Mouse (Mus musculus): Measurements from ENCODE around the gene Cnksr2. TPM values are rescaled to one million over a fixed set of nuclear protein-coding genes. Genes with fewer than 3 reads are reported as not detected.
A peak's percentile ranks its signal among the peaks of the same experiment; 100 is the strongest.

Gene Cnksr2
- 0.52 and 0.74 TPM in 2 replicates for polyA plus RNA-seq (2012; rRNA removed)

DNA sequence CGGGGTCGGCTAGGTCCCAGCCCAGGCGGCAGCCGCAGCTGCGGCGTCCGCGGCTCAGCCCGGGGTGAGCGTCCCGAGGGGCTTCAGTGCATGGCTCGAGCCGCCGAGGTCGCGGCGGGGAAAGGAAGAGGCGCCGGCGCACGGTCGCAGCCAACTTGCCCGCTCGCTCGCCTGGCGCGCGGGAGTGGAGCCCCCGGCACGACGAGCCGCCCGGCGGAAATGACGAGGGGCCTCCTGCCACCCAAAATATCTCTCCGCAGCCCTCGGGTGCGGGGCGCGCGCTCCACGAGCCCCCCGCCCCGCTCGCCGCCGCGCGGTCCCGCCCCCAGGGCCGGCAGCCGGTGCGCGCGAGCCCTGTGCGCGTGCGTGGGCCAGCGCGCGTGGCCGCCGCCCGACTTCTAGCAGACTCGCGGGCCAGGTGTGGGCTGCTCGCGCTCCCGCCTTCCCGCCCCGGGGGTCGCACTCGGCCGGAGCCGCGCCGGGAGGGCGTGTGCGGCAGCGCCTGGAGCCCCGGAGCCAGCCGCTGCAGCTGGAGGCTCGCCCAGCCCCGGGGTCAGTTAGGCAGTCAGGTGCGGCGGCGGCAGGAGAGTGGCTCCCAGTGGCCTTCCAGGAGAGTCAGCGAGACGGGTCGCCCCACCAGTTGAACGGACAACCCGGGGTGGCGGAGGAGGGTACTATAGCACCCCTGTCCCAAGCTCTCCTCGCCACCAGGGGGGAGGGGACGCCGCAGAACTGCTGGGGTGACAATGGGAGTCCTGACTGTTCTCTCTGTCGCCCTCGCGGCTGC, at the start of gene Cnksr2:
Cnksr2 (minus strand) TSS at position 238 of the 787 bp plus-strand sequence.
- DNase-seq (ENCODE audit: low spot score) = peak; percentile 23

DNA sequence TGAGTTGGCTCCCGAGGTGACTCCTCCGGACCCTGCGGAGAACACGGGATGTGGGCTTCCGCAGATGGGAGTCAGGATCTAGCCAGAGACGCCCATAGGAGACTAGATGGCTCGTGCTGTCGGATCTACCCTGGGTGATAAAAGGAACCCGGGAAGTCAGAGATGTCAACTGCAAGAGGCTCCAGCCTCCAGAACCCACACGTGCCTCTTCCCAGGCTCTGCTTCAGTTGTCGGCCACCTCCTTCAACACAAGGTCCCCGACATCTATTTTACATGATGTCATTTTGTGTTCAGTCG, 698 bp upstream of the Cnksr2 start:
- DNase-seq (ENCODE audit: low spot score) = no peak

DNA sequence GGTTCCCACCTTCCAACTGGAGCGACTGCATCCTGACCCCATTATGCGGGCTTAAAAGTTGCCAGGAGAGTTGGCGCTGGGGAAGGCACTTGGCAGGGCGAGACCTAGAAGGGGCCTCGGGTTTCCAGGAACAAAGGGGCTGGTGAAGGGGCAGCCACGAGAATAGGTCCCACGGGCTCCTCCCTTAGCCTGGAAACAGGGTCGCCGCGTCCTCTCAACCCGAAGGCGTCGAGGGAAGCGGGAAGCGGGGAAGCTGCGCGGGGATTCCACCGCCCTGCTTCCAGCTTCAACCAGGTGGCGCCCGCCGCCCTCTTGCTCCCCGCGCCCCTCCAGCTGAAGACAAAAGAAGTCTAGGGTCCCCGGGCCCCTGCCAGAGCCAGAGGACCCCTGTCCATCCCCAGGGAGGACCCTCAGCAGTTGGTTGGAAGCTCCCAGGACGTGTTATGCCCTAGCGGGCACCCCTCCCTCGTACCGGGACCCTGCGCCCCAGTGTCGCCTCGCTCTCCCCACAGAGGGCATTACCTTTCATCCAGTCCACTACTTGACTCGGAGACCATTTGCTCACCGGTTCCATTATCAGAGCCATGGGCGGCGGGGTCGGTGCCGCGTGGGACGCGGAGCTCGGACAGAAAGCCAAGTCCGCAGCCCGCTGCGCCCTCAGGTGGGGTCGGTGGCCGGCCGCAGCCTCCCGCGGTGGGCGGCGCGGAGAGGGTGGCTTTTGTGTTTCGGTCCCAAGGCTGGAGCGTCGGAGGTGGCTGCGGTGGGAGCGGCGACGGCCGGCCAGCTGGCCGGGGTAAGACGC, 638 bp downstream of the Cnksr2 start:
- DNase-seq (ENCODE audit: low spot score) = peak; percentile 22

GRCm38 (mm10) chrX:158041703-158042102, 1.4 kb downstream of the Cnksr2 start:
- no peak for DNase-seq (ENCODE audit: low spot score)

DNA sequence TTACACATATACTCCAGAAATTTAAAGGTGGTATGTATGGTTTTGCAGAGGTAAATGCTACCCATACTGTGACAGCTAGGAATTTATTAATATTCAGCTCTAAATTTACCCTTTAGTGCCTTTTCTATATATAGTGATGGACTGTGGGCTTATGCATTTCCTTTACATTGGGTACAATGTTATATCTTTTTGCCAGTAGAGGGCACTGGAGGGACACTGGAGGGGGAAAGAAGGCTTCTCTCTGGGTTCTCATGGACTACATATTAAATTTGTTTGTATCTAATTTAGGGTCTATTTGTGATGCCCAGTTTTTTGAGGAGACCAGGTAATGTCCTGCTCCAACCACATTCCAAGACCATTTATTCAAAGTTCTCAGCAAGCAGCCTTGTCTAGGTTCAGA, 91.4 kb downstream of the Cnksr2 start:
- no peak for DNase-seq (ENCODE audit: low spot score)

GRCm38 (mm10) chrX:157949256-157949655, 93.8 kb downstream of the Cnksr2 start:
- DNase-seq (ENCODE audit: low spot score) = no peak

GRCm38 (mm10) chrX:157945121-157945520, 98.0 kb downstream of the Cnksr2 start:
- DNase-seq (ENCODE audit: low spot score) = no peak

GRCm38 (mm10) chrX:157936611-157937010, 106.5 kb downstream of the Cnksr2 start:
- DNase-seq (ENCODE audit: low spot score) = no peak

DNA sequence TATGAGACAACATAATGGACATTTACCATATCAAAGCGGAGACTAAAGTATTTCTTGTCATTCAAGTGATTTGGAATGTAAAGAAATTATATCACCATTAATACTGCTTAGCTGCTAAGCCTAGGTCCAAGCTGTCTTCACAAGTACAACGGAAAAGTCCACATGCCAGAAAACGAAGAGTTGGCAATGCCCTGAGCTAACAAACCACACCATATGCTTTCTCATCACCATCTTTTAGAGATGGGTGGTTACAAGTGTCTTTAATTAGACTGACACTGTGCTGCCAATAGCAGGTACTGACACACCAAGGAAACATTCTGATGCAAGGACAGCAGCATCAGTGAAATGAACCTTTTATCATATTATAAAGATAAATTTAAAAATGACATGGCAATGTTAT, 123.0 kb downstream of the Cnksr2 start:
- no peak for DNase-seq (ENCODE audit: low spot score)

DNA sequence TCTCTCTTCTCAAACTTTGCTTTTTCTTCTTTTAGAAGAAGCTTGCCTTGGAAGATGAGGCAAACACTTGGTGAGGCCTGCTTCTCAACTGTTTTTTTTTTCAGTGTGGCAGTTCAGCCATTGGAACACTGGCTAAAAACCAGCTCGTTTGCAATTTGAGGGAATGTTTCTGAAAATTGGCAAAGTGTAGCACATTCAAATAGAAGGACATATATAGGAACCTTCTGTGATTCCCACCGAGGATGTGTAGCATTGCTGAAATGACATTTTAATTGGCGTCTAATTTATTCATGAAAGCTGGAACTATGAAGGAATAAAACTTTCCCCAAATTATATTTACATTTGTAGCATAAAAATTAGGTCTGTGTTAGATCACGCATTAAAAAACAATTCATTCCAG, 213.1 kb downstream of the Cnksr2 start:
- DNase-seq (ENCODE audit: low spot score) = no peak

- no peak for DNase-seq (ENCODE audit: low spot score)
Observed at GRCm38 (mm10) chrX:157818921-157819260, 224.2 kb downstream of the Cnksr2 start.

DNA sequence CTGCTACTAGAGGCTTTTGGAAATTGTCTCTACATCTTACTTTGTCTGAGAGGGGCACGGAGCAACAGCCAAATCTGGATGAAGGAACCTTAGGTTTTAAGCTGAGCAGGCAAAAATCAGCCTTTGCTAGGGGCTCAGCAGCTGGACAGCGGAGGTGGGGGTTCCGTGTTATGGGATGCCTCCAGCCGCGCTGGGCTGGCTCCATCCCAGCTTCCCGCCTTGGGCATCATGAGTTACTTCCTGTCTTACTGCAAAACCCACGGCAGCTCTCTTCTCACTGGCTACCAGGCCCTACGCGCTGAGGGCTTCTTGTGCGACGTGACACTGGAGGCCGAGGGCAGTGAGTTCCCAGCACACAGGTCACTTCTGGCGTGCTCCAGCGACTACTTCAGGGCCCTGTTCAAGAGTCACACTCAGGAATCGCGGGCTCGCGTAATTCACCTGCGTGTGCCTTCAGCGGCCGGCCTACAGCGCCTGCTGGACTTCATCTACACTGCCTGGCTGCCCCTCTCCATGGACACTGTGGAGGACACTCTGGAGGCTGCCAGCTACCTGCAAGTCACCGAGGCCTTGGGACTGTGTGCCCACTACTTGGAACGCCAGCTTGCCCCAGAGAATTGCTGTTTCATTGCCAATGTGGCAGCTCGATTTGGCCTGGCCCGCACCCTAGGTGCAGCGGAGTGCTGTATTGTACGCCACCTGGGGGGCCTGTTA, 224.7 kb downstream of the Cnksr2 start, which contains the start of gene Klhl34:
Klhl34 (plus strand) TSS at position 229 of the 714 bp plus-strand sequence.
- DNase-seq (ENCODE audit: low spot score) = no peak

DNA sequence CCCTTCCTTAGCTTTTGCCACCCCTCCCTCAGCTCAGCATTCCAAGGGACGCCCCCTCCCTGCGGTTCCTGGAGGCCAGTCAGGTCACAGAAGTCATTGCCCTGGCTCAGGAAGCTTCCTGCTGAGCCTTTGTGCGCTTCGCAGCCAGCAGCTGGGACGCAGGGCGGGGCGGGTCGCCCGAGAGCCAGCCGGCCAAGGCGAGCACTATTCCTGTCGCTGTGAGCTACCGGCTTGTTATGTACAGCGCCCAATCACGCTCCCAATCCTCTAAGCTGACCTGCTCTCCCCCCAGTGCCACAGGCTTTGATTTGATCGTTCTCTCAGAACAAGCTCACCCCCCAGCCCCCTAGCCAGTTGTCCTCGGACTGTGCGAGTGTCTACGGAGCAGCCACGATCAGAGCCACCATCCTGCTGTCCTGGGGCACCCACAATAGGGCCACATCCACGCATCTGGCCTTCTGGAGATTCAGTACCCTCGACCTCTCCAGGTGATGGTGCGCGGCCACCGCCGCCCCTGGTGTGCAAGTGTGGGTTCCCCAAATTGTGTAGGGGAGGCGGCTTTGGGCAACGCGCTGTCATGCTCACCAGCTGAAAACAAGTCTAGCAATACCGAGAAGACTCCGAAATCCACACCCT, 225.4 kb downstream of the Cnksr2 start:
- no peak for DNase-seq (ENCODE audit: low spot score)

DNA sequence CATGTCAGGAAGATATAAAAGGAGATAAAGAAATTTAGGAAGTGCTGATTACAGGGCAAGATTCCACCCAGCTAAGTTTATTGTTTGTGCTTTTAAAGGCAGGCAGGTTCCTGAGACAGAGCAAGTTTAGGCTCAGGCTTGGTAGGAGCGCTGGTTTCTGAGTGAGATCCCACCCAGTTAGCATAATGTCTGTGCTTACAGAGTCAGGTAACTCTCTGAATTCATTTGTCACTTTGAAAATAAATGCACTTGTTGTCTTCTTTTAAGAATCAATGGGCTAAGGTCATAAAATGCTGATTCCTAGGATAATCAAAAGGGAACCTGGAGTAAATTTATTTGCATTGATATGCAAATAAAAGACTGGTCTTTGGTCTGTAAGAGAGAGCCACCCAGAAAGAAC, 233.4 kb downstream of the Cnksr2 start:
- no peak for DNase-seq (ENCODE audit: low spot score)

DNA sequence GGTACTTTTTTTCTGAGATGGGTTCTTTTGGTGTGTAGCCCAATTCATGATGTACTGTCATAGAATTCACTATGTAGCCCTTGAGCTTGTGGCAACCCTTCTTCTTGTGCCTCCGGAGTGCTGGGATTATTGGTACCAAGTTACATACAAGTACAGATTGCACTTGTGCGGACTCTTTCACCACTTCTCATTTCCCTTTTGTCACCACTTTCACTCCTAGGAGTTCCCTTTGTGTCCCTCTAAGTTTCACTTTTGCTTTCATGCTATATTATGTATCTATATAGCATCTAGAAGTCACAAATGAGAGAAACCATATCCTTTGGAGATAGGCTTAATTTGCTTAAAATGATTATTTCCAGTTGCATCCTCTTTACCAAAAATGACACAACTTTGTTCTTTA, 241.4 kb downstream of the Cnksr2 start:
- DNase-seq (ENCODE audit: low spot score) = no peak

Other genes with a start within 250 kb of the Cnksr2 start
- gene Klhl34, start 224.9 kb downstream of the Cnksr2 start, polyA plus RNA-seq (2012; rRNA removed) = 0.04 TPM in 1 of 2 replicates, not detected in the other

All from urinary bladder, adult 2 months (tissue).